Mouse (Mus musculus): ENCODE measurements around the gene Pdlim4. TPM values are rescaled to one million over a fixed set of nuclear protein-coding genes. Genes with fewer than 3 reads are reported as not detected.
"Not testable (repeated sequence)": the region's sequence is repeated elsewhere in the genome, so short reads cannot be mapped to it uniquely, and the experiment has no call there.

Gene Pdlim4
- polyA plus RNA-seq, 1 experiment from 2014 or later, result 48.6 TPM

GRCm38 (mm10) chr11:54026491-54027041 lies 42.2 kb downstream of the Pdlim4 start:
- WGBS, result 89% methylated on average over 1 of the region's 1 CpGs
- H3K27ac ChIP-seq, result no peak overlapping the region
- no peak overlapping the region for H3K9ac ChIP-seq
- no peak for ATAC-seq (ENCODE audit: low FRiP score)
- H3K36me3 ChIP-seq, result no peaks in the 10 kb centered on the region
- no peak overlapping the region for H3K4me2 ChIP-seq (replicated peaks)
- H3K9me3 ChIP-seq (replicated peaks), result no peaks in the 10 kb centered on the region
- H3K4me1 ChIP-seq, result peaks cover 14% of the 10 kb centered on the region
- H3K27me3 ChIP-seq, result peaks cover 44% of the 10 kb centered on the region
- no peak overlapping the region for H3K4me3 ChIP-seq

DNA sequence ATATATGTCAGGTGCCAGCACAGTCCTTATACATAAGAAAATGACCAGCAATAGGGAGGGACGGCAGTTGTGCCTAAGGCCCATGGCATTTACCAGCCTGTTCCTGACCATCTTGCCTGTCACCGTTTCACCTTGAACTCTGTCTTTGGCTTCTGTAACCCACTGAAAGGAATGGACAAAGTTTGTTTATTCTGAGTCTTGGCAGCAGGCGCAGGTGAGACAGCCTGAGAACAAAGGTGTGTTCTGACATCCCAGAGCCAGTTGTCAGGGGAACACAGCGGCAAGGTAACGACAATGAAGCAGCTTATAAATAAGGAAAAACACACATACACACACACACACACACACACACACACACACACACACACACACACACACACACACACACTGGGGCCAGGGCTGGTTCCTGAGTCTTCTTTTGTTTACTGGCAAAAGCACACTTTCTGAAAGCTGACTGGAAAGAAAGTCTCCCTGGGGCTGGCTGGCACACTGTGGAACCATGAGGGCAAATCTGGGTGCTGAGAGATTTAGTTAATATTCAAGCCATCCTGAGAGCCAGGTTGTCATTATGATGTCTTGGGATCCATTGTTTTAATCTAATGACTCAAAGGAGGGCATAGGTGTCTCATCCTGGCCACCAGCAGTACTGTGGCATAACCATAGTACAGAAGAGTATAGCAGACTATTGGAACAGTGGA lies 47.3 kb downstream of the Pdlim4 start:
- Histone ChIP-seq H3K27me3 (peaks cover 10% of the 10 kb centered on the region), H3K9me3 (replicated peaks) (no peaks in the 10 kb centered on the region), H3K4me2 (replicated peaks) (no peak overlapping the region), H3K36me3 (no peaks in the 10 kb centered on the region), H3K4me1 (no peaks in the 10 kb centered on the region), H3K4me3 (no peak overlapping the region), H3K27ac (no peak overlapping the region), H3K9ac (no peak overlapping the region)
- WGBS, result 92% methylated on average over 5 of the region's 5 CpGs
- no peak for ATAC-seq (ENCODE audit: low FRiP score)

DNA sequence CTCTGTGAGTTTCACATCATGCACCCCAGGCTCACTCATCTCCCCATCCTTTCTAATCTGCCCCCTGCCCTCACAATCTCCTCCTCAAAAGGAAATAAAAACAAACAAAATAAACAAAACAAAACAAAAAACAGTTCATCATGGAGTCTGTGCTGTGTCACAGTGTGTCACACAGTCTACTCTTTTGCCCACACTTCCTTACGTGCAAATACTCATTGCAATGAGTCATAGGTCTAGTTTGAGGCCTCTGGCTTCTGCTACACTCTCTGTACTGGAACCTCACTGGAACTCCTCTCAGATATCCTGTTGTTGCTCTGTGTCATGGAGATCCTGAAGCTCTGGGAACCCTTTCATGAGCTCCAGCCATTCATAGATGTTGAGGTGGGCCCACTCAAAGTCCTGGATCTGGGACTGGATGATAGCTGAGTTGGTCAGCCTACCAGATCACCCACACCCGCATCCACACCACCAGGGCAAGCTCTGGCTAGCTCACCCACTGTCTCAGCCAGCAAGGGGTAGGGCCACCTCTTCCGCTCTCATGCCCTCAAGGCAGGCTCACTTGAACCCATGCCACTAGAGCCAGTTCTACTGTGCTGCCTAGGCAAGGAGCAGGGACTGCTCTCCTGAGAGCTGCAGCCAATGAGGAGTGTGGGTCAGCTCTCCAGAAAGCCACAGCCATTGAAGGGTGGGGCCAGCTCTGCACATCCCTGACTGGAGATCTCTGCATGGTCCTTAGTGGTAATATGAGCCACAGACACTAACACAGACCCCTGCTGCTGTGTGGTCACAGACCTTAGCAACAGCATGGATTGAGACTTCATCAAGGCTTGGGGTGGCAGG lies 49.7 kb downstream of the Pdlim4 start:
- Histone ChIP-seq H3K9ac (no peak overlapping the region), H3K4me3 (no peak overlapping the region), H3K9me3 (replicated peaks) (no peaks in the 10 kb centered on the region), H3K4me1 (no peaks in the 10 kb centered on the region), H3K27me3 (no peaks in the 10 kb centered on the region), H3K4me2 (replicated peaks) (no peak overlapping the region), H3K27ac (no peak overlapping the region), H3K36me3 (no peaks in the 10 kb centered on the region)
- WGBS, result 92% methylated on average over 3 of the region's 3 CpGs
- ATAC-seq (ENCODE audit: low FRiP score), result no peak

DNA sequence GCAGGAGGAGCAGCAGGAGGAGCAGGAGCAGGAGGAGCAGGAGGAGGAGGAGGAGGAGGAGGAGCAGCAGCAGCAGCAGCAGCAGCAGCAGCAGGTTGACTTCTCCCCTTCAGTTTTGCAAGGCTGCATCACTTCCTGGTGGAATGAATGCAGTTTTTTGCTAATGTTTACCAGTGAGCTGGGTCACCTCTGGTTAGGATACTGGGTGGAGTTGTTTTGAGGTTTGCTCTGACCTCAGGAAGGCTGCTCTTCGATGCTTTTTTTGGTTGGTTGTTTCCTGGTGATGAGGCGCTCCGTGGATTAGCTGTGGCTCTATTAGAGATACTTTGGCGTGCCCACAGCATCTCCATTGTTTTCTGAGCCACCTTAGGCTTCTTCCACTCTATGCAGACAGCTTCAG lies 51.2 kb downstream of the Pdlim4 start:
- no peaks in the 10 kb centered on the region for H3K9me3 ChIP-seq (replicated peaks)
- no peak overlapping the region for H3K9ac ChIP-seq
- ATAC-seq (ENCODE audit: low FRiP score), result no peak
- no peak overlapping the region for H3K4me2 ChIP-seq (replicated peaks)
- H3K27me3 ChIP-seq, result no peaks in the 10 kb centered on the region
- no peak overlapping the region for H3K4me3 ChIP-seq
- H3K27ac ChIP-seq, result no peak overlapping the region
- H3K4me1 ChIP-seq, result no peaks in the 10 kb centered on the region
- H3K36me3 ChIP-seq, result no peaks in the 10 kb centered on the region
- 77% methylated on average over 4 of the region's 4 CpGs for WGBS

GRCm38 (mm10) chr11:54016051-54016450 lies 52.8 kb downstream of the Pdlim4 start:
- Histone ChIP-seq H3K4me2 (replicated peaks) (no peak overlapping the region), H3K9me3 (replicated peaks) (no peaks in the 10 kb centered on the region), H3K36me3 (no peaks in the 10 kb centered on the region), H3K4me1 (no peaks in the 10 kb centered on the region), H3K27me3 (no peaks in the 10 kb centered on the region), H3K27ac (no peak overlapping the region), H3K4me3 (no peak overlapping the region), H3K9ac (no peak overlapping the region)
- WGBS, result 78% methylated on average over 8 of the region's 8 CpGs
- no peak for ATAC-seq (ENCODE audit: low FRiP score)

DNA sequence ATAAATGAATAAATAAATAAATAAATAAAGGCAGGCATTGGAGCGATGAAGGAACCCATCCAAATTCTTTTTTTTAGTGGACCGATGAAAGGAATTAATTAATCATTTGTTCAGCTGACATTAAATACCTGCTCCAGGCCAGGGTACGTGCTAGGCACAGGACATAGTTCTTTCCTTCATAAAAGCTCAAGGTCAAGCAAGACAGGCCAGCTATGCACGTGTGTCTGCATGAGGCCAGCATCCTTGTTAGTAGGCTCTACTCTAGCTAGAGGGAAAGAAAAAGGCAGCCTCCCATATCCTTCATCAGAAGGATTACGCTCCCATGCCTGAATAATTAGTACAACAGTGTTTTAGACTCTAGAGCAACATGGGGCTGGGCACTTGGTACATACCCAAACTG lies 55.9 kb downstream of the Pdlim4 start:
- no peaks in the 10 kb centered on the region for H3K27me3 ChIP-seq
- WGBS, result 82% methylated on average over 5 of the region's 5 CpGs
- no peak for ATAC-seq (ENCODE audit: low FRiP score)
- H3K4me1 ChIP-seq, result no peaks in the 10 kb centered on the region
- H3K4me2 ChIP-seq (replicated peaks), result no peak overlapping the region
- H3K9ac ChIP-seq, result no peak overlapping the region
- no peak overlapping the region for H3K4me3 ChIP-seq
- H3K9me3 ChIP-seq (replicated peaks), result no peaks in the 10 kb centered on the region
- H3K36me3 ChIP-seq, result no peaks in the 10 kb centered on the region
- no peak overlapping the region for H3K27ac ChIP-seq

DNA sequence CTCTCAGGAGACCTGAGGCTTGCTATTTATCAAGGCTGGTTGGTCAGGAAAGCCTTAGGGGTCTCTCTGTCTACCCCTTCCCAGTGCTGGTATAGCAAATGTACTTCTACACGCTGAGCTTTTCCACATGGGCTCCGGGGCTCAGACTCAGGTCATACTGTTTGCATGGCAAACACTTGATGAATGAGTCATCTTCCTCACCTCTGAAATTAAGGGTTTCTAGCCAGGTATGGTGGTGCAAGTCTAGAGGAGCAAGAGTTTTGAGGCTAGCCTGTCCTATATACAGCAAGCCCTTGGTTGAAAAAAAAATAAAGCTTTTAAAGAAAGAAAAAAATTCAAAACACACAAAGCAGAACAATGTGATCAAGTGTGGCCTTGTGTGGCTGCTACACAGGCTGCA lies 57.6 kb downstream of the Pdlim4 start:
- H3K9me3 ChIP-seq (replicated peaks), result no peaks in the 10 kb centered on the region
- no peak overlapping the region for H3K4me3 ChIP-seq
- H3K36me3 ChIP-seq, result no peaks in the 10 kb centered on the region
- 91% methylated on average over 2 of the region's 2 CpGs for WGBS
- H3K4me2 ChIP-seq (replicated peaks), result no peak overlapping the region
- no peak overlapping the region for H3K9ac ChIP-seq
- H3K27ac ChIP-seq, result no peak overlapping the region
- H3K27me3 ChIP-seq, result no peaks in the 10 kb centered on the region
- ATAC-seq (ENCODE audit: low FRiP score), result no peak
- no peaks in the 10 kb centered on the region for H3K4me1 ChIP-seq

- Histone ChIP-seq H3K4me3 (no peak overlapping the region), H3K9me3 (replicated peaks) (no peaks in the 10 kb centered on the region), H3K4me2 (replicated peaks) (no peak overlapping the region), H3K9ac (no peak overlapping the region), H3K27ac (no peak overlapping the region), H3K36me3 (no peaks in the 10 kb centered on the region), H3K27me3 (no peaks in the 10 kb centered on the region), H3K4me1 (no peaks in the 10 kb centered on the region)
- no peak for ATAC-seq (ENCODE audit: low FRiP score)
- 75% methylated on average over 10 of the region's 10 CpGs for WGBS
Measured at GRCm38 (mm10) chr11:54008416-54008920, 60.3 kb downstream of the Pdlim4 start.

GRCm38 (mm10) chr11:54007717-54008116 lies 61.1 kb downstream of the Pdlim4 start:
- WGBS, result 86% methylated on average over 11 of the region's 11 CpGs
- Histone ChIP-seq H3K9me3 (replicated peaks) (no peaks in the 10 kb centered on the region), H3K27me3 (no peaks in the 10 kb centered on the region), H3K36me3 (no peaks in the 10 kb centered on the region), H3K27ac (no peak overlapping the region), H3K4me2 (replicated peaks) (no peak overlapping the region), H3K4me1 (0 out of 2 replicates have a peak, but pooled peaks cover 2% of the 10 kb centered on the region), H3K9ac (no peak overlapping the region), H3K4me3 (no peak overlapping the region)
- no peak for ATAC-seq (ENCODE audit: low FRiP score)

DNA sequence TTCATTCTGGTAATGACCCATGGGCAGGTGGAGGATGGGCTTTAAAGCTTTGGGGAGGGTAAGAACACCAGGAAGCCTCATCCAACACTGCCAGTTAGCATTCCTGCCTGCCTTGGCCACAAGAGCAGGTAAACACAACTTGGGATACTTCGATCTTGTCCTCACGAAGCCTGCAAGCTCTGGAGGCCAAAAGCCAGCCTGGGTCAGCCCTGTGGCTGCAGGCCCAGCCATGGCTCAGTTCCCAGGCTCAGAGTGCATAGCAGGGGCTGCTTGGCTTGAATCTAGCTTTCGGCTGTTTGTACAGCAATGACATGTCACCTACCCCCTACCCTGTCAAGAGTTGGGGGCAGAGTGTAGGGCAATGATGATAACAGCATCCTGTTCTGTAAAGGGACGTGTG lies 61.9 kb downstream of the Pdlim4 start:
- no peak overlapping the region for H3K9ac ChIP-seq
- no peak for ATAC-seq (ENCODE audit: low FRiP score)
- H3K9me3 ChIP-seq (replicated peaks), result no peaks in the 10 kb centered on the region
- H3K27ac ChIP-seq, result no peak overlapping the region
- H3K27me3 ChIP-seq, result no peaks in the 10 kb centered on the region
- H3K4me2 ChIP-seq (replicated peaks), result no peak overlapping the region
- peaks cover 6% of the 10 kb centered on the region; the same call in 1 of the 2 replicates for H3K4me1 ChIP-seq
- H3K4me3 ChIP-seq, result no peak overlapping the region
- WGBS, result 85% methylated on average over 4 of the region's 4 CpGs
- no peaks in the 10 kb centered on the region for H3K36me3 ChIP-seq

DNA sequence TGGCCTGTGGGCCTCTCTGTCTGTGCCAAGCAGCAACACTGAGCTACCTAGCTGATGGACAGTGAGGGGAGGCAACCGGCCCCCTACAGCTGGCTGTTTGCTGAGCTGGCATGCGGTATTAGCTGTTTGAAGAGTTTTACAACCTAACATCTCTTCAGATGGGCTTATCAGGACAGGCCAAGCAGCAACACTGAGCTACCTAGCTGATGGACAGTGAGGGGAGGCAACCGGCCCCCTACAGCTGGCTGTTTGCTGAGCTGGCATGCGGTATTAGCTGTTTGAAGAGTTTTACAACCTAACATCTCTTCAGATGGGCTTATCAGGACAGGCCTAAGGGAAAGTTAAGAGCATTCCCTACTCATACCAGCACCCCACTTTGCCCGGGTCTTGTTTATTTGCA lies 62.5 kb downstream of the Pdlim4 start:
- H3K4me2 ChIP-seq (replicated peaks); H3K27me3 ChIP-seq; H3K9ac ChIP-seq; H3K9me3 ChIP-seq (replicated peaks); H3K36me3 ChIP-seq; H3K4me1 ChIP-seq; H3K4me3 ChIP-seq; ATAC-seq (ENCODE audit: low FRiP score); H3K27ac ChIP-seq: not testable (repeated sequence)
- 83% methylated on average over 5 of the region's 5 CpGs for WGBS

Data from hindbrain, embryonic 12.5 days (tissue).